Mouse (Mus musculus): ENCODE data around the gene Tgif1. TPM values are rescaled to one million over a fixed set of nuclear protein-coding genes. Genes with fewer than 3 reads are reported as not detected.

Gene Tgif1
- polyA plus RNA-seq, 1 experiment from 2014 or later = 10.9 TPM

DNA sequence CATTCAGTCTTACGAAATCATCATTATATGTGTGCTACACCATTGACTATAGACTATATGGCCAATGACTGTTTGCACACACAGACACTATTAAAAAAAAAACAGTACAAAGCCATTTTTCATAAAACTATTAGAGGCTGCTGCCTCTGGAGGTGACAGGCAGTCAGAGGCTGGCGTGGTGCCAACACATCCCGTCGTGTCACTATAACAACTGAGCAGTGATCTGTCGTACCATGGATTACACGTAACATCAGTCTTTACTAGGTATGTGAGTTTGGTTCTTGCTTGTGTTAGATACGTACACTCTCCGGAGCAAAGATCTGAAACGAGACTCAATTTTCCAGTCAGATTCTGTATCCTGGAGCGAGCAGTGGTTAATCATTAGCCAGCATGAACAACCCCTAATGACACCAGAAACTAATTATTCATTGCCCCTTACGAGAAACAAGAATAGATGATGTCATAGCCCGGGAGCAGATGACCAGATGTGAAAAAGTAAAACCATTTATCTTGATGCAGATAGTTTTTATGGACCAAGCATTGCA, 3.6 kb upstream of the Tgif1 start:
- no peaks in the 10 kb centered on the region for H3K27me3 ChIP-seq (ENCODE audit: control insufficient read depth, insufficient read depth, low read length)
- H3K4me1 ChIP-seq (ENCODE audit: control insufficient read depth, insufficient read depth, low read length) = no peaks in the 10 kb centered on the region
- H3K4me3 ChIP-seq (ENCODE audit: low read depth, low read length) = no peak overlapping the region
- H3K27ac ChIP-seq (ENCODE audit: low read depth, low read length) = no peak overlapping the region
- H3K36me3 ChIP-seq (ENCODE audit: control insufficient read depth, insufficient read depth, low read length) = no peaks in the 10 kb centered on the region
- 31% methylated on average over 12 of the region's 12 CpGs for WGBS
- no peak for ATAC-seq (ENCODE audit: low read depth)
- H3K9ac ChIP-seq (replicated peaks; ENCODE audit: low read depth, low read length) = no peak overlapping the region
- no peak overlapping the region for H3K4me2 ChIP-seq (ENCODE audit: low read depth, low read length)
- H3K9me3 ChIP-seq (ENCODE audit: control insufficient read depth, low read length) = no peaks in the 10 kb centered on the region

DNA sequence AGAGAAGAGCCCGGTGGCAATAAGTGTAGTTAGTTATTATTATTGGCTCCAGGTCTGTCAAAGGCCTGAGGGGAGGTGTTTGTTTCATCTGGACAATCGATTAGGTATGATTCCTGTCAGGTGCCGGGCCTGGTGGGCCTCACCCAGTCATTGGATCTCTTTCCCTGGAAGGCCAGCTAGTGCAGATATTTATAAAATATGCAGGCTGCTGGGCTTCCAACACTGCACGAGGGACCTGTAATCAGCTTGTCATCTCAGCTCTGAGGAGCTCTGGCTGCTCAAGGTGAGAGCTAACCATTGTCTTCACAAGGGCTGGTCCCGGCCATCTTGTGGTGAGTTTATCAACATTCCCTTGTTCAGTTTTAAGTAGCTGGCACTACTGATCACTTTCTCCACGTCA, 675 bp upstream of the Tgif1 start:
- no peak overlapping the region for H3K27ac ChIP-seq (ENCODE audit: low read depth, low read length)
- H3K9me3 ChIP-seq (ENCODE audit: control insufficient read depth, low read length) = no peaks in the 10 kb centered on the region
- 0 out of 2 replicates have a peak, but pooled peaks cover 4% of the 10 kb centered on the region for H3K4me1 ChIP-seq (ENCODE audit: control insufficient read depth, insufficient read depth, low read length)
- peak overlapping the region; percentile 54 for H3K4me3 ChIP-seq (ENCODE audit: low read depth, low read length)
- peak overlapping the region; percentile 97 for H3K4me2 ChIP-seq (ENCODE audit: low read depth, low read length)
- 27% methylated on average over 6 of the region's 6 CpGs for WGBS
- H3K9ac ChIP-seq (replicated peaks; ENCODE audit: low read depth, low read length) = no peak overlapping the region
- no peak for ATAC-seq (ENCODE audit: low read depth)
- H3K36me3 ChIP-seq (ENCODE audit: control insufficient read depth, insufficient read depth, low read length) = no peaks in the 10 kb centered on the region
- H3K27me3 ChIP-seq (ENCODE audit: control insufficient read depth, insufficient read depth, low read length) = no peaks in the 10 kb centered on the region; the same call in 1 of the 2 replicates

DNA sequence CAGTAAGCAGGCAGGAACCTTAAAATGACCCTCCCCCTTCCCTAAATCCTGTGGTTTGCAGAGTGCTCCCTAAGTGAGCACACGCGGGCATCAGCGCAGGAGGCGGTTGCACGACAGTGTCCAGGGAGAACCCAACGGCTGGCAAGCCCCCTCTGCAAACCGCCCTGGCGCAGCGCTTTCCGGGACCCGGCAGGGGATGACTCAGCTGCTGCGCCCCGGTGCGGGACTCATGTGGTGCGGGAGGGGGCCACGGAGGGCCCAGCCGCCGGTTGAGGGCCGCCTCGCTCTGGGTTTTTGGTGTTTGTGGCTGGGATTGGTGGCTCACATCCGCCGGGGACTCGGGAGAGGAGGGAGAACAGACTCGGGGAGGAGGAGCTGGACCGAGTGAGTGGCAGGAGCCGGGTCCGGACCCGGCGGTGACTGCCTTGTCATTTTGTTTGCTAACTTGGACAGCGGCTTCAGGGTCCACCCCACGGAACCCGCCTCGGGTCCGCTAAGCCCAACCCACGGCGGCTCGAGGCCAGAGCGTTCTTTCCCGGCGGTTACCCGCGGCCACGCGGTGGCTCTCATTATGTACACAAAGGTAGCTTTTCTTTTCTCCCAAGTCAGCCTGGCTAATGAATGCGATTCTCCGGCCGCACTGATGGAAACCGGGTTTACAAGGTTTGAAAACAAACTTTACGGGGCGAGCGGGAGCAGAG, 510 bp downstream of the Tgif1 start:
- 0 out of 2 replicates have a peak, but pooled peaks cover 4% of the 10 kb centered on the region for H3K4me1 ChIP-seq (ENCODE audit: control insufficient read depth, insufficient read depth, low read length)
- H3K4me2 ChIP-seq (ENCODE audit: low read depth, low read length) = peak overlapping the region; percentile 97
- H3K36me3 ChIP-seq (ENCODE audit: control insufficient read depth, insufficient read depth, low read length) = no peaks in the 10 kb centered on the region
- ATAC-seq (ENCODE audit: low read depth) = peak; percentile 64
- 0% methylated on average over 51 of the region's 51 CpGs for WGBS
- H3K9me3 ChIP-seq (ENCODE audit: control insufficient read depth, low read length) = no peaks in the 10 kb centered on the region
- H3K9ac ChIP-seq (replicated peaks; ENCODE audit: low read depth, low read length) = peak overlapping the region; percentile 59
- peak overlapping the region; percentile 83 for H3K27ac ChIP-seq (ENCODE audit: low read depth, low read length)
- H3K27me3 ChIP-seq (ENCODE audit: control insufficient read depth, insufficient read depth, low read length) = no peaks in the 10 kb centered on the region; the same call in 1 of the 2 replicates
- peak overlapping the region; percentile 54 for H3K4me3 ChIP-seq (ENCODE audit: low read depth, low read length)

DNA sequence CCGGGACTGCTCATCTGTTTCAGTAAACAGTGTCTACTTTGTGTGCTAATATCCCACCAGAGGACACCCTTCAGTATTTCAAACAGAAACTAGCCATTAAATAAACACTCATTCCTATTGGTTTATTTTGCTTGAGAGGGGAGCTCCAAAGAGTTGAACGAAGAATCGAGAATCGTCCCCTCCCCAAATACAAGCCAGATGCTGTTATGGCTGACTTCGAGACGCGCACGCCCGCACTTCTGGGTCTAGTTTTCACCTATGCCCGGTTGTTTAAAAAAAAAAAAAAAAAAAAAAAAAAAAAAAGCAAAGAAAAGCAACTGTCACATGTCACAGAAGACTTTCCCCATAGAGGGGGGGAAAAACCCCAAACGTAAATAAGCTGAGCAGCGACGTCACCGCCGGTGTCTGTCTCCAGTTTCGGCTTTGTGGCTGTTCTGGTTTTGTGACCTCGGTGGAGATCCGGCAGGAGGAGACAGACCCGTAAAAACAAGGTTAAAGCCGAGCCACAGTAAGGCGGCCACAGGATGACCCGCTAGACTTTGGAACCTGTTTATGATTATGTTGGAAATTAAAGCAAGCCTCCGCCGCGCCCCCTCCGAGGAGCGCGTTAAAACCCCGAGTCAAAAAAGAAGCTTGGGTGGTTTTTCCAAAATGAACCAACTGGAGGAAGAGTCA, 1.2 kb downstream of the Tgif1 start:
- under 1% methylated on average over 29 of the region's 29 CpGs for WGBS
- Histone ChIP-seq H3K4me2 (ENCODE audit: low read depth, low read length) (peak overlapping the region; percentile 97), H3K27ac (ENCODE audit: low read depth, low read length) (peak overlapping the region; percentile 83), H3K36me3 (ENCODE audit: control insufficient read depth, insufficient read depth, low read length) (no peaks in the 10 kb centered on the region), H3K9ac (replicated peaks; ENCODE audit: low read depth, low read length) (peak overlapping the region; percentile 59), H3K4me3 (ENCODE audit: low read depth, low read length) (peak overlapping the region; percentile 54), H3K27me3 (ENCODE audit: control insufficient read depth, insufficient read depth, low read length) (no peaks in the 10 kb centered on the region; the same call in 1 of the 2 replicates), H3K9me3 (ENCODE audit: control insufficient read depth, low read length) (no peaks in the 10 kb centered on the region), H3K4me1 (ENCODE audit: control insufficient read depth, insufficient read depth, low read length) (0 out of 2 replicates have a peak, but pooled peaks cover 4% of the 10 kb centered on the region)
- no peak for ATAC-seq (ENCODE audit: low read depth)

DNA sequence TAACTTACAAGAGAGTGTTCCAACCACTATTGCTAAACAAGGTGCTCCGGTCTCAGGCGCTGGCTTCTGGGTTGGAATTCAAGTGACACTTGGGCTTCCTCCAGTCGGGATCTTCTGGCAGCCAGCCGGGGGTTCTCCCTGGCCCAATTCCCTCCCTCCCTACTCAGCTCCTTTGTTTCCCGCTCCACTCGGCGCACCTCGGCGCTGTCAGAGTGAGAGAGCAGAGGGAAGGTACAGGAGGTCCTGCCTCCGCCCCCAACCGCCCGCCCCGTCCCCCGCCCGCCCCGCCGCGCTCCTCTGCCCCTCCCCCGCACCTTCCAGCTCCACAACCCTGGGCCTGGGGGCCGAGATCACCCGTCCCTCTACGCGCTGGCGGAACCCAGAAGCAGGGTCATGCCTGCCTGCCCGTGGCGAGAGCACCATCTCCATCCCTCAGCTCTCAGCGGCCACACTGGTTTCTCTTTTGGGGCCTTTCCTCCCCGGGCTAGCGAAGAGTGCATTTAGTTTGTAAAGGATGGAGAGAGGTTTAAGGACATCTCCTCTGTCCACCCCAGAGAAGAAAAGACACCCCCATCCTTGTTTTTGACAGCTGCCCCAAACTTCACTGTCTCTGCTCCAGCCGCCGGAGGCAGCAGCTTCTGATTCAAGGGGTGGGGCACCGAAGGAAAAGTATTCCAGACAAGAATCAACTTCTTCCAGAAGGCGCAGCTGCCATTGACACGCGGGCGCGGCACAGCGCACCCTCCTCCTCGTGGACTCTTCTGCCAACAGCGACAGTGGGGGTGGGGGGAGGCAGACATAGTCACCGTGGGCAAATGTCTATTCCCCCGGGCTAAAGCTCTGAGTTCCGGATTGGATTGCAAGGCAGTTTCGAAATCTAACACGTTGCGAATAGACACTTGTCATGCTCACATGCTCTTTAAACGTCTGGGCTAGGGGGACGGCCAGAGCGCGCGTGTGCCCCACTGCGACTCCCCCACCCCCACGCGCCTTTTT, 2.1 kb downstream of the Tgif1 start:
- Histone ChIP-seq H3K4me3 (ENCODE audit: low read depth, low read length) (peak overlapping the region; percentile 54), H3K27me3 (ENCODE audit: control insufficient read depth, insufficient read depth, low read length) (no peaks in the 10 kb centered on the region; the same call in 1 of the 2 replicates), H3K36me3 (ENCODE audit: control insufficient read depth, insufficient read depth, low read length) (no peaks in the 10 kb centered on the region), H3K9me3 (ENCODE audit: control insufficient read depth, low read length) (no peaks in the 10 kb centered on the region), H3K27ac (ENCODE audit: low read depth, low read length) (peak overlapping the region; percentile 78), H3K9ac (replicated peaks; ENCODE audit: low read depth, low read length) (peak overlapping the region; percentile 60), H3K4me1 (ENCODE audit: control insufficient read depth, insufficient read depth, low read length) (peaks cover 4% of the 10 kb centered on the region; the same call in 1 of the 2 replicates), H3K4me2 (ENCODE audit: low read depth, low read length) (peak overlapping the region; percentile 97)
- under 1% methylated on average over 54 of the region's 54 CpGs for WGBS
- ATAC-seq (ENCODE audit: low read depth) = peak; percentile 35

DNA sequence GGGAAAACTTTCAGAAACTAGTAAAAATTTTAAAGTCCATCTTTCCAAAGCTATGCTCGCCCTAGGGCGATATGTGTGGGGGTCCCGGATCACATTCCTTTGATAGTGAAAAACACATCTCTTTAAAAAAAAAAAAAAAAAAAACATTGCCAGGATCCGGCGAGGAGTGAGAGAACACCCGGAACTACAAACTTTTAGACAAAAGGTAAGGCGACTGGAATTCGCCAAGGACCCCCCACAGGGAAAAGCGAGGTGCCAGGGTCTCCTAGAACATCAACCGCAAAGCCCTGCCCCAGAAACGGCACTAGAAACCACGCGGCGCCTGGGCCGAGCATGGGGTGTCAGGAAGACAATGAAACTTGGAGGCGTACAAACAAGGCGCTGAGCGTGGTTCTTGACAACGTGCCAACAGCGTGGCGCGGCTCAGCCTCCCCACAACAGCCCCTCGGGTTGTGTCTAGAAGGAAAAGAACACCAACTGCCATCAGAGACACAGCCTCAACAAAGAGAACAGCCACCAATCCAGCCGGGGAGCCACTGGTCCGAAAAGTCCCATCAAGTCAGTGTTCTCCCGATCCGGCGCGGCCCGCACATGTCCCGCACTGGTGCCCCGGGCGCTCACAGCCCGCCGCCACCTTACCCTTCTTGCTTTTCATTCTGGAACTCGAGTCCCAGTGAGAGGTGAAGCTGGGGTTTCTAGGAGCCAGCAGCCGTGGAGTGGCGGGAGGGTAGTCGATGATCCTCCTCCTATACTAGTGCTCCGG, 2.9 kb downstream of the Tgif1 start:
- Histone ChIP-seq H3K36me3 (ENCODE audit: control insufficient read depth, insufficient read depth, low read length) (no peaks in the 10 kb centered on the region), H3K4me2 (ENCODE audit: low read depth, low read length) (peak overlapping the region; percentile 97), H3K4me1 (ENCODE audit: control insufficient read depth, insufficient read depth, low read length) (peaks cover 4% of the 10 kb centered on the region; the same call in 1 of the 2 replicates), H3K4me3 (ENCODE audit: low read depth, low read length) (peak overlapping the region; percentile 54), H3K9ac (replicated peaks; ENCODE audit: low read depth, low read length) (peak overlapping the region; percentile 60), H3K27ac (ENCODE audit: low read depth, low read length) (peak overlapping the region; percentile 78), H3K9me3 (ENCODE audit: control insufficient read depth, low read length) (no peaks in the 10 kb centered on the region), H3K27me3 (ENCODE audit: control insufficient read depth, insufficient read depth, low read length) (no peaks in the 10 kb centered on the region; the same call in 1 of the 2 replicates)
- ATAC-seq (ENCODE audit: low read depth) = peak; percentile 16
- WGBS = under 1% methylated on average over 40 of the region's 40 CpGs

DNA sequence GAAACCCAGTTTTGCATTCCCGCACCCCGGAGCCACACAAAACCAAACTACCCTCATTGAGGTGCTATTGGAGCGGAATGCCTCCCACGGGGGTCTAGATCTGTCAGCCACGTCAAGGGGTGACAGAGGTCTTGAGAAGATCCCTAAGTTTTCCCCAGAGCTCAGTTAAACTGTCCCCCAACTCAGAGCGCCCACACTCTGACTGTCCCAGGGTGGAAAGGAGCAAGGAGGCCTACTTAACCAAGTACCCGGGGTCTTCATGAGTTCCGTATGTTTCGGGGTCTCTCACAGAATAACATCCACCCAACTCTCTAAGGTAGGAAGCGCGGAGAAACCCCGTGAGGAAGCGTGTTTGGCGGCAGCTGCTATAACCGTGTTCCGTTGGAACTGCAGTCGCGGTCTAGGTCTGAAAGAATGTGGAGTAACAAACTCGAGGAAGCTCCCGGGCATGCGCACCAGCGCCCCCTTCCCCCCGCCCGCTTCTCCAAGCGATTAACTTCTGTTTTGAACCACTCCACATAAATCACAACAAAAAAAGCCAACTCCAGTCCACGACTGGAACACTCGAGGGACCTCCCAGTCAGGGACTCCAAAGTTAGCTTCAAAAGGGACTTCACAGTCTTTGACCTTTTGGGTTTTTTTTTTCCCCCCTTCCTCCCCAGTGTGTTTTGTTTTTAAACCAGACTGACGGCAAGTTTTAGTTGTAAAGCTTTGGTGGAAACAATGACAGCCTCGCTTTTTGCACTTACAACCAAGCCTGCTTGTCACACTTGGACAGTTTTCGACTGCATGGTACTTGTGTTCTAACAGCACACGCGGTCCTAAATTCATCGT, 3.7 kb downstream of the Tgif1 start:
- WGBS = under 1% methylated on average over 33 of the region's 33 CpGs
- ATAC-seq (ENCODE audit: low read depth) = no peak
- Histone ChIP-seq H3K9me3 (ENCODE audit: control insufficient read depth, low read length) (no peaks in the 10 kb centered on the region), H3K4me2 (ENCODE audit: low read depth, low read length) (peak overlapping the region; percentile 97), H3K4me1 (ENCODE audit: control insufficient read depth, insufficient read depth, low read length) (peaks cover 4% of the 10 kb centered on the region; the same call in 1 of the 2 replicates), H3K27me3 (ENCODE audit: control insufficient read depth, insufficient read depth, low read length) (no peaks in the 10 kb centered on the region; the same call in 1 of the 2 replicates), H3K4me3 (ENCODE audit: low read depth, low read length) (peak overlapping the region; percentile 54), H3K27ac (ENCODE audit: low read depth, low read length) (peak overlapping the region; percentile 78), H3K9ac (replicated peaks; ENCODE audit: low read depth, low read length) (peak overlapping the region; percentile 35), H3K36me3 (ENCODE audit: control insufficient read depth, insufficient read depth, low read length) (no peaks in the 10 kb centered on the region)
